Mouse (Mus musculus): Measurements from ENCODE around the gene Mettl14. TPM values are rescaled to one million over a fixed set of nuclear protein-coding genes. Genes with fewer than 3 reads are reported as not detected.

Mettl14 gene
- total RNA-seq, 4 experiments from 2014 or later, result 20.0 to 23.3 (median 22.1) TPM

- DNase-seq, result no peak
Observed at GRCm38 (mm10) chr3:123356377-123356991, 29.4 kb downstream of the Mettl14 start.

- no peak for DNase-seq
Observed at GRCm38 (mm10) chr3:123354388-123354787, 31.5 kb downstream of the Mettl14 start.

GRCm38 (mm10) chr3:123353661-123354060, 32.2 kb downstream of the Mettl14 start:
- DNase-seq, result no peak

- DNase-seq, result no peak
Observed at GRCm38 (mm10) chr3:123353183-123353582, 32.7 kb downstream of the Mettl14 start.

GRCm38 (mm10) chr3:123351519-123351918, 34.4 kb downstream of the Mettl14 start:
- no peak for DNase-seq

- DNase-seq, result no peak
Observed at GRCm38 (mm10) chr3:123350602-123351001, 35.3 kb downstream of the Mettl14 start.

GRCm38 (mm10) chr3:123348080-123348802, 37.7 kb downstream of the Mettl14 start:
- no peak for DNase-seq

- DNase-seq, result no peak
Observed at GRCm38 (mm10) chr3:123343690-123344089, 42.2 kb downstream of the Mettl14 start.

- no peak for DNase-seq
Observed at GRCm38 (mm10) chr3:123341049-123341448, 44.9 kb downstream of the Mettl14 start.

GRCm38 (mm10) chr3:123338666-123339195, 47.2 kb downstream of the Mettl14 start:
- DNase-seq, result no peak

- no peak for DNase-seq
Observed at GRCm38 (mm10) chr3:123337853-123338252, 48.1 kb downstream of the Mettl14 start.

GRCm38 (mm10) chr3:123336951-123337350, 49.0 kb downstream of the Mettl14 start:
- DNase-seq, result no peak

- no peak for DNase-seq
Observed at GRCm38 (mm10) chr3:123336455-123336854, 49.5 kb downstream of the Mettl14 start.

- DNase-seq, result peak; percentile 25
Observed at GRCm38 (mm10) chr3:123335480-123335879, 50.4 kb downstream of the Mettl14 start.

GRCm38 (mm10) chr3:123334947-123335346, 51.0 kb downstream of the Mettl14 start:
- DNase-seq, result no peak

- no peak for DNase-seq
Observed at GRCm38 (mm10) chr3:123333055-123333424, 52.9 kb downstream of the Mettl14 start.

- DNase-seq, result no peak
Observed at GRCm38 (mm10) chr3:123332330-123333054, 53.4 kb downstream of the Mettl14 start.

GRCm38 (mm10) chr3:123330221-123330620, 55.7 kb downstream of the Mettl14 start:
- no peak for DNase-seq

GRCm38 (mm10) chr3:123329251-123329650, 56.7 kb downstream of the Mettl14 start:
- peak; percentile 69 for DNase-seq

- no peak for DNase-seq
Observed at GRCm38 (mm10) chr3:123324326-123324725, 61.6 kb downstream of the Mettl14 start.

- DNase-seq, result no peak
Observed at GRCm38 (mm10) chr3:123322147-123322546, 63.8 kb downstream of the Mettl14 start.

- DNase-seq, result peak; percentile 20
Observed at GRCm38 (mm10) chr3:123321612-123322011, 64.3 kb downstream of the Mettl14 start.

GRCm38 (mm10) chr3:123320341-123320740, 65.6 kb downstream of the Mettl14 start:
- DNase-seq, result no peak

Data from adrenal gland, adult 8-10 months (tissue).